Mouse (Mus musculus) lung, adult 2 months (tissue): ENCODE measurements around the gene Syt16. TPM values are rescaled to one million over a fixed set of nuclear protein-coding genes. Genes with fewer than 3 reads are reported as not detected.

Experiments
- DNase-seq: peaks from one replicate; pipeline ENCODE4 v3.0.0; 2022
- H3K4me1 ChIP-seq: fragments of 200-500 bp; 2 replicates; pipeline ENCODE4 v1.6.1; 2011; ENCODE audit warnings: low read length; ENCODE audit not compliant: control insufficient read depth, insufficient read depth
- H3K4me3 ChIP-seq: fragments of 200-500 bp; replicated peaks from 2 replicates; pipeline ENCODE3; 2011; ENCODE audit warnings: low read depth, mild to moderate bottlenecking, control low read depth, low read length; ENCODE audit errors: extremely low read depth
- CTCF ChIP-seq: fragments of 200-500 bp; IDR thresholded peaks from 2 replicates; pipeline ENCODE4 v1.5.1; 2011; ENCODE audit warnings: mild to moderate bottlenecking, low read length, control low read depth; ENCODE audit not compliant: insufficient read depth
- POLR2A ChIP-seq: fragments of 200-500 bp; IDR thresholded peaks from 2 replicates; pipeline ENCODE4 v1.6.1; 2011; ENCODE audit warnings: low read depth, mild to moderate bottlenecking, control low read depth, low read length, borderline replicate concordance; ENCODE audit errors: extremely low read depth
- whole genome bisulfite sequencing: fragments of 180-500 bp; shearing (Covaris S2); methylation state at CpG from one replicate; pipeline ENCODE4 v1.1.7; 2018; 5-methylcytosine and 5-hydroxymethylcytosine counted together
- polyA plus RNA-seq: library from polyadenylated mRNA; depleted of rRNA; stranded (reverse); fragments of >200 nt; gene quantifications from 2 replicates; pipeline ENCODE4 v1.2.3, GENCODE M21; 2012

The Syt16 gene
- polyA plus RNA-seq, 1 experiment = not detected

GRCm38 (mm10) chr12:74089342-74090131 lies 92.1 kb downstream of the Syt16 start:
- H3K4me3 ChIP-seq = no peak overlapping the region
- no peaks in the 10 kb centered on the region for H3K4me1 ChIP-seq
- DNase-seq = no peak
- WGBS = 73% methylated on average over 1 of the region's 1 CpGs
- TF ChIP-seq CTCF = no peak
- TF ChIP-seq POLR2A = no peak

DNA sequence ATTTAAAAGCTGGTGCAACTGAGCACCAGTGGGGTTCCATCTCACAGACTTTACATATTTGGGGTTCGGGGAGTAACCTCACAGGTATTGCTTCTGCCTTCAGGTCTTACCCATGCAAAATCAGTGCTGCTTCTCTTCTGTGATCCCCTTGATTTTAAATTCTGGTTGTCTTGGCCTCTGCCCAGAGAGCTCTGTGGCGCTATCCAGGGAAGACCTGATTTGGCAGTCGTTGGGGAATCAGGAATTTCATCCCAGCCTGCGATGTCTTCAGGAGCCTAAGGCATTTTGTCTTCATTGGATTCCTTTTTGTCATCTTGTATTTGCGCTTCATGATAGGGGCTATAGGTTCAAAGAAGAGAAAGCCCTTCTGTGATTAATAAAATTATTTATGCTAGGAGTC lies 95.1 kb downstream of the Syt16 start:
- no peaks in the 10 kb centered on the region for H3K4me1 ChIP-seq
- 61% methylated on average over 5 of the region's 5 CpGs for WGBS
- no peak for DNase-seq
- TF ChIP-seq POLR2A = no peak
- no peak for TF ChIP-seq CTCF
- no peak overlapping the region for H3K4me3 ChIP-seq

DNA sequence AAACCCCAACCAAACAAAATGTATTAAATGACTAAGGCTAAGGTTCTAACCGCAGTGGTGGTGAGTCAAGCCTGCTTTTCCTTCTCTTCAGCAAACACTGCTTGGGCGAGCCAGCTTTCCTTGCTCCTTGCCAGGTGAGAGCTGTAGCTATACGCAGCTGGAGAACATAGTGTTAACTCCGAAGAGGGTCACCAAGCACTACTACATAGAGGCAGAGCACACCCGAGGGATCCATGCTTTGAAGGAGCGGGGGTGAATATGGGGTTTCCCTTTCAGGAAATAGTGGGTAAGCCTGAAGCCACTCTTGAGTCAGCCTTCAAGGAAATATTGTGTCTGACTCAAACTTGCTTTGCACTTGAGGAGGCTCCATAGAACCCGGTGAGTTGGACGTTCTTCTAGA lies 95.6 kb downstream of the Syt16 start:
- Histone ChIP-seq H3K4me1 (no peaks in the 10 kb centered on the region), H3K4me3 (no peak overlapping the region)
- WGBS = 54% methylated on average over 8 of the region's 8 CpGs
- no peak for DNase-seq
- no peak for TF ChIP-seq CTCF
- no peak for TF ChIP-seq POLR2A

GRCm38 (mm10) chr12:74094701-74095100 lies 97.2 kb downstream of the Syt16 start:
- 65% methylated on average over 5 of the region's 5 CpGs for WGBS
- TF ChIP-seq CTCF (no peak), POLR2A (no peak)
- no peak for DNase-seq
- H3K4me3 ChIP-seq = no peak overlapping the region
- H3K4me1 ChIP-seq = no peaks in the 10 kb centered on the region

DNA sequence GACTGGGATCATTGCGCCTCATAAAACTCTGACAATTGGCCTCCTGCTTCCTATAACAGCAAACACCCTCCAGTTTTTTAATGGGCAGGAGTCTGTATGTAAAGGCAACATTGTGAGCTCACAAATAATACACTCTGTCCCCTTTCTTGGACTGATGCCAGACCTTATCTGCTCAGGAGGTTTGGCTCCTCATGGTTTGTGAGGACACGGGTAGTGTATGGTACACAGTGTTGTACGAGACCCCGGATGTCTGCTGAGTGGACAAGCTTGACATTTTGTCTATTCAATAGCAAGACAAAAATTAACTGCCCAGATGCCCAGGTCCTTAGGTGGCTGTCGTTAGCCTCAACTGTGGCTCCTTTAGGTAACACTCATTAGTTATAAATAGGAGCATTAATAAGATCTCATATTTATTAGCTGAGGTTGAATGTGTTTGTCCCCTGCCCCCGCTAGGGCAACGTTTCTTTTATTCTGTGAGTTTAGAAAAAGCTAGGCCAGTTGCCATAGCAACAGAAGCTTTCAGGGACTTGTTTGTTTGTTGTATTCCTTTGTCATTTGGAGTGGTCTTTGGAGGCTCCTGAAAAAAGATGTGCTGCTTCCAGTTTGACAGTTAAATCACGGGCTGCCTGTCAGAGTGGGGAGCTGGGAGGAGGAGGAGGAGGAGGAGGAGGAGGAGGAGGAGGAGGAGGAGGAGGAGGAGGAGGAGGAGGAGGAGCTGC lies 101.3 kb downstream of the Syt16 start:
- no peaks in the 10 kb centered on the region for H3K4me1 ChIP-seq
- H3K4me3 ChIP-seq = no peak overlapping the region
- 48% methylated on average over 8 of the region's 8 CpGs for WGBS
- no peak for DNase-seq
- TF ChIP-seq CTCF (no peak), POLR2A (no peak)

DNA sequence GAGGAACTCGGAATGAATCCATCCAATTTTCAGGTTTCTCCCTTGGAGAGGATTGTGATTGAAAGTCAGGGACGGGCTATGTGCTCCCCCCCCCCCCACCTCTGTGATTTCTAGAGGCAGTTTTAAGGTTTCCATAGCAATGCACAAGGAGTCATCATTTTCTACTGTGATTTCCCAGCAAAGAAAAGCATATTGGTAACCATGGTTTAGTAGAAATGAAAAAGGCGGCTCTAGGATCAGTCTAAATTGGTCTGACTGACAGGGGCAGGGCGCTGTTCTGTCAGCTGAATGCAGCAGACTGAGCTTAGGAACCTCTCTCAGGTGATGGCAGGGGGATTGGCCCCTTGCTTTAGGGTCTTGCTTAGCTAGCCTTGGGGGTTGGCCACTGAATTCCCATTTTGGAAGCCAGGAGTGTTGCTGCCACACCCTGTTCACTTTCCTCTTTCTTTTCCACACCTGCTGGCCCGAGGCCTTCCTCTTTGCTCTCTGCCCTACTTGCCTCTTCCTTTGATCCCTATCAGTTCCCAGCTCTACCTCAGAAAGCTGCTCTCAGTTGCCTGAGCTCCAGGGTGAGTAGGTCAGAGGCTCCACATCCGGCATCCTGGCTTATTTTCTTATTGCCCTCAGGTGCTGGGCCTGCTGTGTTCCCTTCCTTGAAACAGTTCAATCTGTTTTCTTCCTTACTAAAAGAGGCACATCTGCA lies 108.5 kb downstream of the Syt16 start:
- WGBS = 70% methylated on average over 6 of the region's 6 CpGs
- TF ChIP-seq POLR2A = no peak
- TF ChIP-seq CTCF = no peak
- no peaks in the 10 kb centered on the region for H3K4me1 ChIP-seq
- DNase-seq = no peak
- no peak overlapping the region for H3K4me3 ChIP-seq

GRCm38 (mm10) chr12:74108663-74109081 lies 111.2 kb downstream of the Syt16 start:
- DNase-seq = no peak
- TF ChIP-seq CTCF (no peak), POLR2A (no peak)
- no peaks in the 10 kb centered on the region for H3K4me1 ChIP-seq
- no peak overlapping the region for H3K4me3 ChIP-seq
- WGBS = 55% methylated on average over 4 of the region's 4 CpGs

DNA sequence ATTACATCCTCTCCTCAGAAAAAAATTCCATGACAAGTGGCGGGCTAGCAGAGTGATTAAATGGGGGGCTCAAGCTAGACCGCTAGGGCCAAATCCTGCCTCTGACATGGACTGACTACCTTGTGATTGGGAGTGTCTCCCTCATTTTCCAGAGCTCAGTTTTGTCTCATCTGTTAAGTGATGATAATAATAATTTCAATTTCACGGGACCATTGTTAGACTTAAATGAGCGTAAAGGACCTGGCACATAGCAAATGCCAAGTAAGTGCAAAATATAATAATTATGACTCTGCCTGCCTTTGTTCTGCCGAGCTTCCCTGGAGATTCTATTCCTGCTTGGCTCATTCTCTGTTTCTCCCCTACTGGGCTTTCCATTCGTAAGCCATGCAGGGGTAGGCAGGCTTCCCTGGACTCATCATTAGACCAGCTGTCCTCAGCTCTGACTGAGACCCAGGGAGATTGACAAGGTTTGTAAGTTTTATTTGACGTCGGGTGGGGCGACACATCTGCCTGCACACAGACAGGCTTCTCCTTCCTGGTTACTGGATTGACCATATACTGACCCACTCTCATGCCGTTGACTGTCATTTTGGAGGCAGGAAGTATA lies 112.1 kb downstream of the Syt16 start:
- no peak for TF ChIP-seq CTCF
- TF ChIP-seq POLR2A = no peak
- Histone ChIP-seq H3K4me1 (no peaks in the 10 kb centered on the region), H3K4me3 (no peak overlapping the region)
- WGBS = 82% methylated on average over 10 of the region's 10 CpGs
- no peak for DNase-seq

GRCm38 (mm10) chr12:74116825-74117224 lies 119.4 kb downstream of the Syt16 start:
- H3K4me1 ChIP-seq = no peaks in the 10 kb centered on the region
- H3K4me3 ChIP-seq = no peak overlapping the region
- 72% methylated on average over 6 of the region's 6 CpGs for WGBS
- no peak for TF ChIP-seq CTCF
- no peak for TF ChIP-seq POLR2A
- DNase-seq = no peak
